Mouse (Mus musculus): Measurements from ENCODE around the gene Washc4. TPM values are rescaled to one million over a fixed set of nuclear protein-coding genes. Genes with fewer than 3 reads are reported as not detected.

Washc4 gene
- polyA plus RNA-seq, 1 experiment = 3.9 TPM

DNA sequence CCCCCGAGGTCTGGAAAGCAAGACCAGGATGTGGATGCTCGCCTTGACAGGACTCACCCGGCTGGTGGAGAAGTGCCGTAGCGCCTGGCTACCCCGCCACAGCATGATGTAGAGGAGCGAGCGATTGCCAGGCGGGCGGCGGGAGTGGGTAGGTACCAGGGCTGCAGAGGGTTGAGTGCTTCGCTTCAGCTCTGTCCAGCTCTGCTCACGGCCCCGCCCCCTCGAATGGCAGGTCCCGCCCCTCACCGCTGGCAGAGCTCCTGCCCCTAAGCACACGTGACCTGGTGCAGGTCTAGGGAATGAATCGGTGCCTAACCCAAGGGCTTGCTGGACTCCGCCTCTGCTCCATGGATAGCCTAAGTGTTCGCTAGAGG lies 9.7 kb upstream of the Washc4 start, which contains the start of gene Aldh1l2:
Gene Aldh1l2 (minus strand): TSS at position 231 of the 374 bp plus-strand sequence.
- peak; percentile 73 for DNase-seq
- WGBS = 1% methylated on average over 21 of the region's 21 CpGs

DNA sequence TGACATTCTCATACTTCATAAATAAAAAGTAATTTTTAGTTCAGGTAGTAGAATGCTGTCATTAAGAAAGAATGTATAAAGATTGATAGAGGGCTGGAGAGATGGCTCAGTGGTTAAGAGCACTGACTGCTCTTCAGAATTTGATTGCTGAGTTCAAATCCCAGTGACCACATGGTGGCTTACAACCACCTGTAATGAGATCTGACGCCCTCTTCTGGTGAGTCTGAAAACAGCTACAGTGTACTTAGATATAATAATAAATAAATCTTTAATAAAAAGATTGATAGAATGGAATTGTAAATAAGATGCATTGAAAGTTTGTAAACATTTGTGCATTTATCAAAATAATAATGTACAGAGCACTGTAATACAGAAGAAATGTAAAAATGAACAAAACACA lies 7.1 kb upstream of the Washc4 start:
- TF ChIP-seq POLR2A (IDR thresholded peaks at IDR 0.05; ENCODE audit: borderline replicate concordance, extremely low read depth, low read depth, low read length) (no peak), CTCF (IDR thresholded peaks at IDR 0.05; ENCODE audit: insufficient read depth, low read length) (no peak)
- H3K4me1 ChIP-seq (ENCODE audit: control insufficient read depth, insufficient read depth, low read length) = peaks cover 7% of the 10 kb centered on the region
- 4% methylated on average over 1 of the region's 1 CpGs for WGBS
- DNase-seq = no peak
- no peak overlapping the region for H3K4me3 ChIP-seq (replicated peaks; ENCODE audit: extremely low read depth, low read depth, low read length)

More for the DNA sequence above, 9.7 kb upstream of the Washc4 start, which contains the start of gene Aldh1l2:
- H3K4me1 ChIP-seq (ENCODE audit: control insufficient read depth, insufficient read depth, low read length) = peaks cover 7% of the 10 kb centered on the region
- no peak for TF ChIP-seq CTCF (IDR thresholded peaks at IDR 0.05; ENCODE audit: insufficient read depth, low read length)
- TF ChIP-seq POLR2A (IDR thresholded peaks at IDR 0.05; ENCODE audit: borderline replicate concordance, extremely low read depth, low read depth, low read length) = no peak
- peak within 1 kb of the TSS; percentile 31 for H3K4me3 ChIP-seq (replicated peaks; ENCODE audit: extremely low read depth, low read depth, low read length)

DNA sequence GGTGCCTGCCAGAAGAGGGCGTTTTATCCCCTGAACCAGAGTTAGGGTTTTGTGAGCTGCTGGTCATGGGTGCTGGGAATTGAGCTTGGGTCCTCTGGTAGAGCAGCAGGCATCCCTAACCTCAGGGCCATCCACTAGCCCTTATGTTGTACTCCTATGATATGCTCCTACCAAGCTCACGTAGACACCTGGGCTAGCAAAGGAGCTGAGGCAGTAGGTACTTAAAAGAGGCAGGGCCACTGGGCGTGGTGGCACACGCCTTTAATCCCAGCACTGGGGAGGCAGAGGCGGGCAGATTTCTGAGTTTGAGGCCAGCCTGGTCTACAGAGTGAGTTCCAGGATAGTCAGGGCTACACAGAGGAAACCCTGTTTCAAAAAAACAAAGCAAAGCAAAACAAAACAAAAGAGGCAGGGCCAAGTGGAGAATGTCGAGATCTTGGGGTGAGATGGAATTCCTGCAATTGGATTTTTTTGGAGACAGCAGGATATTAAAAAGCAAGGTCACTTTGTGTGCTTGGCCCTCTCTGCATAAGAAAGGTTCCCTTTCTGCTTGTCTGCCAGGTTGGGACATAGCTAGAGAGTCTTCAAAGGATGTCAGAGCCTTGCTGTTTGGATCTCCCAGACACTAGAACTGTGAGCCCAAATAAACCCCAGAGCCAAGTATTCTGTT lies 4.1 kb upstream of the Washc4 start:
- WGBS = 68% methylated on average over 6 of the region's 6 CpGs
- H3K4me3 ChIP-seq (replicated peaks; ENCODE audit: extremely low read depth, low read depth, low read length) = no peak overlapping the region
- DNase-seq = no peak
- no peaks in the 10 kb centered on the region for H3K4me1 ChIP-seq (ENCODE audit: control insufficient read depth, insufficient read depth, low read length)
- TF ChIP-seq CTCF (IDR thresholded peaks at IDR 0.05; ENCODE audit: insufficient read depth, low read length) = no peak
- TF ChIP-seq POLR2A (IDR thresholded peaks at IDR 0.05; ENCODE audit: borderline replicate concordance, extremely low read depth, low read depth, low read length) = no peak

DNA sequence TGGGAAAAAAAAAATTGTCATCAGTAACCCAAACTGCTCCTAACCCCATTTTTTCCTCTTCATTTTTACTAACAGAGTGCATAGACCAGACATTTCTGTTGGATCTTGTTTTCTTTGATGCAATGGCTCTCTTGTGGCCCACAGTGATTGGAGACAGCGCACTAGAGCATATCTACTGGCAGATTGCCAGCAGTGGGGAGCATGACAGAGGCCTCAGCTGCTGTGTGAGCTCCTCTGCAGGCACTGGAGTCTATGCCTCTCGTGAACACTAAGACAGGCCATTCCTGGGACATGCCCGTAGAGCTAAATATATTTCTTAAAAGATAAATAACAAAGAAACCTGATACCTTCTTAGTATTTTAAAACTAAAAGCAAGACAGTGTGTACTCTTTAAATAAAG lies 3.5 kb upstream of the Washc4 start:
- 33% methylated on average over 3 of the region's 3 CpGs for WGBS
- no peak for TF ChIP-seq CTCF (IDR thresholded peaks at IDR 0.05; ENCODE audit: insufficient read depth, low read length)
- Histone ChIP-seq H3K4me1 (ENCODE audit: control insufficient read depth, insufficient read depth, low read length) (no peaks in the 10 kb centered on the region; the same call in 1 of the 2 replicates), H3K4me3 (replicated peaks; ENCODE audit: extremely low read depth, low read depth, low read length) (no peak overlapping the region)
- DNase-seq = no peak

DNA sequence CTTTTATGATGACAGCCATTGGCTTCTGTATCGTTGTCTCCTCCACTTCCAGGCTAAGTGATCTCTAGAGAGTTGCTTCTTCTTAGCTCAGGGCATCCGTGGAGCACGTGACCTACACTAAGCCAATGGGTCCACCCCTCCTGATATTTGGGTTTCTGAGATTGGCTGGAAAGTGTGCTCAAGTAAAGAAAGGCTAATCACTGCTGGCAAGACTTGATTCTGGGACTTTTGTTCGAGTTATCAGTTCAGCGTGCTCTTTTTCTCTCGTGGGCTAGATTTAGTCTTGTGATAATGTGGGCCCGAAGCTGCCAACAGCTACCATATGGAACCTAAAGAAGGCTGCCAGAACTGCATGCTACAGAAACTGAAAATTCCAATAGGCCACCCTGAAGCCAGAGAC lies 1.3 kb upstream of the Washc4 start:
- H3K4me1 ChIP-seq (ENCODE audit: control insufficient read depth, insufficient read depth, low read length) = no peaks in the 10 kb centered on the region; the same call in 1 of the 2 replicates
- H3K4me3 ChIP-seq (replicated peaks; ENCODE audit: extremely low read depth, low read depth, low read length) = no peak overlapping the region
- 78% methylated on average over 7 of the region's 7 CpGs for WGBS
- TF ChIP-seq CTCF (IDR thresholded peaks at IDR 0.05; ENCODE audit: insufficient read depth, low read length) (no peak), POLR2A (IDR thresholded peaks at IDR 0.05; ENCODE audit: borderline replicate concordance, extremely low read depth, low read depth, low read length) (no peak)
- no peak for DNase-seq

DNA sequence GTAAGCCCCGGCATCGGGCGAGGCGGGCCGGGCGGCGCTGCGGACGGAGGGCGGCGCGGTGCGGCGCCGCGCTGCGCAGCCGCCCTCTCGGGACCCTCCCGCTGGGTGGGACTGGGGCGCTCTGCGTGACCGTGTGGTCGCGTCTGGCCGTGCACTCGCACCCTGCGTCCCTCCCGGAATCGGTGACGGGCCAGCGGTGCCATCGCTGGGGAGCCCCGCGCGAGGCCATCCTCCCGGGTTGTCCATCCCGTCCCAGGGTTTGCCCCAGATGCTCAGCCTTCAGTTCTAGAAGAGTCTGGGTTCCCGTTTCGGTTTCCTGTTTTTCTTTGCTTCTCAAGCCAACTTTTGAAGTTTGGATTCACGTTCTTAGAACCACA lies 539 bp downstream of the Washc4 start:
- Histone ChIP-seq H3K4me1 (ENCODE audit: control insufficient read depth, insufficient read depth, low read length) (no peaks in the 10 kb centered on the region; the same call in 1 of the 2 replicates), H3K4me3 (replicated peaks; ENCODE audit: extremely low read depth, low read depth, low read length) (peak overlapping the region; percentile 92)
- TF ChIP-seq POLR2A (IDR thresholded peaks at IDR 0.05; ENCODE audit: borderline replicate concordance, extremely low read depth, low read depth, low read length) = no peak
- no peak for TF ChIP-seq CTCF (IDR thresholded peaks at IDR 0.05; ENCODE audit: insufficient read depth, low read length)
- no peak for DNase-seq
- under 1% methylated on average over 41 of the region's 41 CpGs for WGBS

DNA sequence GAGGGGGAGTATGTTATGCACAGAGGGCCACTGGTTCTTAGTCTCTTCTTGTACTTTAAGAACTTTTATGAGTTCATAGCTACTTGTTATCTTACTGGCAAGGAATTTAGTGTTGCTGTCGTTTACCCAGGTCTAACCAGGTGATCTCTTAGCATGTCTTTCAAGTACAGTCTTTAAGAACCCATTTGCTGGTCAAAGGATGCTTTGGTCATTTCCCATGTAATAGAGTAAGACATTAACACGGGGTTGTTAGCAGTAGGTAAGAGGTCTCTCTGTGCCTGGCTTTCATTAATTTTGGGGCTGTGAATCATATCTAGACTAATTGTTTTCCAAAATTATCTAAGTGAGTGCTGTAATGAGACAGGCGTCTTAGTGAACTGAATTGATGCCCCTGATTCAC lies 1.8 kb downstream of the Washc4 start:
- WGBS = 63% methylated on average over 3 of the region's 3 CpGs
- no peak for DNase-seq
- Histone ChIP-seq H3K4me1 (ENCODE audit: control insufficient read depth, insufficient read depth, low read length) (no peaks in the 10 kb centered on the region; the same call in 1 of the 2 replicates), H3K4me3 (replicated peaks; ENCODE audit: extremely low read depth, low read depth, low read length) (no peak overlapping the region)
- TF ChIP-seq CTCF (IDR thresholded peaks at IDR 0.05; ENCODE audit: insufficient read depth, low read length) = no peak
- no peak for TF ChIP-seq POLR2A (IDR thresholded peaks at IDR 0.05; ENCODE audit: borderline replicate concordance, extremely low read depth, low read depth, low read length)

DNA sequence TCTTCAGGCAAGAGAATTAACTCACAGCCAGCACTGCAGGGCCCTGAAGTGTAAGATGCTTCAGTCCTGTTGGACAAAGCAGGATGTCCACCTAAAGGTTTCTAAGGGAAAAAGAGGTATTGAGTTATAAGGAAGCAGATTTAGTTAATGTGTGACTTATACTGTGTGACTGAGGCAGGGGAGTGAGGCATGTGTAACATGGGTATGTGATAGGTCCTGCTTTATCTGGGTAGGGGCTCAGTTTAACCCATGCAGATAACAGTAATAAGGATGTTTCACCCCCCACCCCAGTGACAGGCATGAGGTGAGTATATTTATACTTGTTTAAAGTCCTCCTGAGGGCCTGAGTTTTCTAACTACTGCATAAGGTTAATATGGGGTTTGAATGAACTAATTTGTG lies 19.5 kb downstream of the Washc4 start:
- H3K4me1 ChIP-seq (ENCODE audit: control insufficient read depth, insufficient read depth, low read length) = no peaks in the 10 kb centered on the region
- no peak overlapping the region for H3K4me3 ChIP-seq (replicated peaks; ENCODE audit: extremely low read depth, low read depth, low read length)
- no peak for DNase-seq
- no peak for TF ChIP-seq POLR2A (IDR thresholded peaks at IDR 0.05; ENCODE audit: borderline replicate concordance, extremely low read depth, low read depth, low read length)

DNA sequence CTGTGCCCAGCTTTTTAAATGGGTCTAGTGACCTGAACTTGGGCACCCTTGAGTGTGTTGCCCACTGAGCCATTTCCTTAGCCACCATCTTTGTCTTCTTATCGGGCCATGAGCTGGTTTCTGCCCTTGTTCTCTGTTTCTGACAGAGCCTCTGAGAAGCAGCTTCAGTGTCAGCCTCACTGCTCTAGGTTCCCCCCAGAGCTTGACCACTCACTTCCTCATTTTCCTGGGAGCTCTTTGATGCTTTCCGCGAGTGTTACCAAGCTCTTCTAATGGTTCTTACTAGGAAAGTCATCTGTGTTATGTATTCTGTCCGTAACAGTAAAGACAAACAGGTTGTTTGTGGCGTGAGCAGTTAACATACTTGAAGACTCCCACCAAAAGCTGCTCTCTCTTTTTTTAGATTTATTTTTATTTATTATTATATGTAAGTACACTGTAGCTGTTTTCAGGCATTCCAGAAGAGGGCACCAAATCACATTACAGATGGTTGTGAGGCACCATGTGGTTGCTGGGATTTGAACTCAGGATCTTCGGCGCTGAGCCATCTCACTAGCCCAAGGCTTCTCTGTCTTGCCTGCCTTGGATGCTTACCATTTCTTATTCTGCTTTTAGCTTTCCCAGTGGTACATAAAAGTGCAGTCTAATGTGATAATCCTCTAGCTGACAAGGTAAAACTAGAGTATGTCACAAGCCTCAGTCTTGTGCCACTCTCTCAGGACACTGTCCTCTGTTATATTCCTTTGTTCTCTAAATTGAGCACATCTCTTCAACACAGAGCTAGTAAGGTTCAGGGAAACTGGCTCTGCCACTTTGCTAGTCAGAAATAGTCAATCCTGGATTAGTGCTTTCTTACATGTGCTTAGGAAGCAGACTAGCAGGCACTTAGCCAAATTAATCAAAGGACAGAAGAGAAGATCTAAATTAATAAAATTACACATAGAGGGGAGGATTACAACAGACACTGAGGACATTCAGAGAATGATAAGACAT lies 22.2 kb downstream of the Washc4 start:
- Histone ChIP-seq H3K4me3 (replicated peaks; ENCODE audit: extremely low read depth, low read depth, low read length) (no peak overlapping the region), H3K4me1 (ENCODE audit: control insufficient read depth, insufficient read depth, low read length) (no peaks in the 10 kb centered on the region)
- no peak for DNase-seq
- WGBS = 87% methylated on average over 7 of the region's 7 CpGs
- TF ChIP-seq POLR2A (IDR thresholded peaks at IDR 0.05; ENCODE audit: borderline replicate concordance, extremely low read depth, low read depth, low read length) = no peak
- no peak for TF ChIP-seq CTCF (IDR thresholded peaks at IDR 0.05; ENCODE audit: insufficient read depth, low read length)

Data from lung, adult 2 months (tissue).